Mouse (Mus musculus) liver, postnatal 0 days (tissue): ENCODE measurements around the gene Trib3. TPM values are rescaled to one million over a fixed set of nuclear protein-coding genes. Genes with fewer than 3 reads are reported as not detected.

Source experiments
- ATAC-seq: fragments of 200-750 bp; cut with Nextera tagmentation; 2 replicates; pipeline ENCODE4 v1.8.0; 2017; ENCODE audit warnings: mild to moderate bottlenecking, moderate library complexity
- DNase-seq: peaks from one replicate; pipeline ENCODE4 v3.0.0-alpha.2; 2016
- H3K27ac ChIP-seq: fragments of 300-500 bp; sonication (generic); 2 replicates; pipeline ENCODE4 v1.5.1; 2014; ENCODE audit warnings: antibody characterized with exemption, moderate library complexity, mild to moderate bottlenecking, low read depth
- H3K27me3 ChIP-seq: fragments of 300-500 bp; sonication (generic); 2 replicates; pipeline ENCODE4 v1.6.1; 2014; ENCODE audit warnings: low read length, control low read depth, mixed read lengths; ENCODE audit not compliant: insufficient read depth
- H3K36me3 ChIP-seq: fragments of 300-500 bp; sonication (generic); replicated peaks from 2 replicates; pipeline ENCODE4 v1.6.1; 2014; ENCODE audit warnings: mild to moderate bottlenecking, control low read depth, low read length, moderate library complexity, mixed read lengths; ENCODE audit not compliant: insufficient read depth
- H3K4me1 ChIP-seq: fragments of 300-500 bp; sonication (generic); 2 replicates; pipeline ENCODE4 v1.6.1; 2014; ENCODE audit warnings: antibody characterized with exemption, mild to moderate bottlenecking, control low read depth; ENCODE audit not compliant: insufficient read depth
- H3K4me2 ChIP-seq: fragments of 300-500 bp; sonication (generic); 2 replicates; pipeline ENCODE4 v1.6.1; 2014; ENCODE audit warnings: low read depth, mild to moderate bottlenecking, low read length, moderate library complexity, mixed read lengths
- H3K4me3 ChIP-seq: fragments of 300-500 bp; sonication (generic); 2 replicates; pipeline ENCODE4 v1.5.1; 2014; ENCODE audit warnings: low read depth, low read length
- H3K9ac ChIP-seq: fragments of 300-500 bp; sonication (generic); replicated peaks from 2 replicates; pipeline ENCODE4 v1.6.1; 2014; ENCODE audit warnings: mild to moderate bottlenecking, moderate library complexity
- H3K9me3 ChIP-seq: fragments of 300-500 bp; sonication (generic); 2 replicates; pipeline ENCODE4 v1.6.1; 2016; ENCODE audit warnings: mild to moderate bottlenecking, control low read depth, low read length, mixed read lengths
- CTCF ChIP-seq: sonication (generic); IDR thresholded peaks from 2 replicates; pipeline ENCODE4 v1.5.1; 2016; ENCODE audit warnings: antibody characterized with exemption, low read depth
- EP300 ChIP-seq: IDR thresholded peaks from 2 replicates; pipeline ENCODE4 v1.6.1; 2016; ENCODE audit warnings: antibody characterized with exemption, low read depth, mild to moderate bottlenecking
- WGBS: fragments of 180-500 bp; shearing (Covaris S2); extraction: QIAGEN DNeasy Blood & Tissue Kit; methylation state at CpG from one replicate; pipeline ENCODE4 v1.1.7; 2014; ENCODE audit not compliant: insufficient replicate concordance; 5-methylcytosine and 5-hydroxymethylcytosine counted together
- polyA plus RNA-seq: library from polyadenylated mRNA; unstranded; fragments of >200 nt; fragmentation: Nextera tagmentation; extraction: Ambion mirVana; gene quantifications from 2 replicates; pipeline ENCODE4 v1.2.1, GENCODE M21; 2015

The Trib3 gene
- polyA plus RNA-seq, 1 experiment from 2014 or later = 5.5 TPM

DNA sequence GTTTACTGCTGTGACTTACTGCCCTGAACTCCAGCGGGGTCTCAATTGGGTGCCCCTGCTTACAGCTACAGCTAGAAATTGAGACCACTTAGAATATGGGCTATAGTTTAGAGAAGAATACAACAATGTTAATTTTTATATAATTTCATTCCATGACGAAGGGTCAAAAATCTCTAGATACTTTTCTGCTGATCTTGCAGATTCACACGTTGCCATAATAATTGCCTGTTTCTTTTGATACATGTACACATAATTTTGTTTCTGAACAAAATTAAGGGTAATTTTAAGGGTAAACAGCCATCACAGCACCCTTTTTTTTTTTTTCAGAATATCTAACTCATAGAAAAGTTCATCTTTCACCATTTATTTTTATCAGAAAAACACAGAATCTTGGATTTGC lies 36.6 kb downstream of the Trib3 start:
- peaks cover 79% of the 10 kb centered on the region for H3K36me3 ChIP-seq
- H3K4me2 ChIP-seq = no peak overlapping the region
- H3K9me3 ChIP-seq = no peaks in the 10 kb centered on the region
- WGBS = 89% methylated on average over 3 of the region's 3 CpGs
- no peak overlapping the region for H3K4me3 ChIP-seq
- no peaks in the 10 kb centered on the region for H3K27me3 ChIP-seq
- no peaks in the 10 kb centered on the region for H3K4me1 ChIP-seq
- H3K9ac ChIP-seq = no peak overlapping the region
- DNase-seq (no peak), ATAC-seq (no peak)
- no peak overlapping the region for H3K27ac ChIP-seq
- no peak for TF ChIP-seq CTCF
- TF ChIP-seq EP300 = no peak

DNA sequence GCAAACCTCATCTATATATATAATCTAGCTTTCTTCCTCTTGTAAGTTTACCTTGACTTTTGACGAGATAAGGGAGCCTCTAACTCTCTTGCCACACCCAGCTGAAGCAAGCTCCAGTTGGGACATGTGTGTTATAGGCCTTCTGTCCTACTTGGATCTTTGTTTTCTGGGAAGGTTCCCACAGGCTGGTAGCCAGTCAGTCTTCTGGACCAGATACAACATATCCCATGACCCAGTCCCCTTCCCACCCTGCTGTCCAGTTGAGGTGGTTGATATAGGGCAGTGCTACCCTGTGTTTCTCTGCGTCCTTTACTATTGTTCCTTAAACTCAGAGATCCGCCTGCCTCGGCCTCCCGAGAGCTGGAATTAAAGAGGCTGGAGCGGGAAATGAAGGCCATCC lies 38.4 kb downstream of the Trib3 start:
- no peaks in the 10 kb centered on the region for H3K4me1 ChIP-seq
- H3K27ac ChIP-seq = no peak overlapping the region
- H3K27me3 ChIP-seq = no peaks in the 10 kb centered on the region
- no peak for DNase-seq
- H3K9ac ChIP-seq = no peak overlapping the region
- H3K36me3 ChIP-seq = peaks cover 63% of the 10 kb centered on the region
- no peak for ATAC-seq
- no peak overlapping the region for H3K4me2 ChIP-seq
- no peak overlapping the region for H3K4me3 ChIP-seq
- 82% methylated on average over 6 of the region's 6 CpGs for WGBS
- no peaks in the 10 kb centered on the region for H3K9me3 ChIP-seq
- TF ChIP-seq EP300 = no peak

DNA sequence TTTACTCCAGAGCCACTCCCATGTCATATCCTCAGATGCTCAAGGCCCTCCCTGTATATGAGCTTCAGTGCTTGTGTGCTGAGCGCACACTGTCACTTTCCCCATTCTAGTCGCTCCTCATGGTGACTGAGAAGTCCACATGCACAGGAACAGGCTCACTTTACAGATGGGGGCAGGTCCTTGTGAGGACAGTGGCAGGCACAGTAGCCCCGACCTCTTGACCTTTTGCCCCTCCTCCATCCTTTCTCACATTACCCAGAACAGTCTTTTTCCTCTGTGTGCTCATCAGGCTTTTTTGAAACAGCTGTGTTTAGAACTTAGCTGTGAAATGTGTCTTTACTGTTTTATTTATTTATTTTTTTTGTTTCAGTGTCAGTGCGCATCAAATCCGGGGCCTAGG lies 40.1 kb downstream of the Trib3 start:
- no peak overlapping the region for H3K4me2 ChIP-seq
- TF ChIP-seq CTCF = no peak
- no peak for TF ChIP-seq EP300
- H3K9ac ChIP-seq = no peak overlapping the region
- H3K27me3 ChIP-seq = no peaks in the 10 kb centered on the region
- H3K36me3 ChIP-seq = peaks cover 51% of the 10 kb centered on the region
- WGBS = 79% methylated on average over 5 of the region's 5 CpGs
- DNase-seq = no peak
- H3K27ac ChIP-seq = no peak overlapping the region
- H3K4me3 ChIP-seq = no peak overlapping the region
- H3K4me1 ChIP-seq = no peaks in the 10 kb centered on the region
- no peak for ATAC-seq
- H3K9me3 ChIP-seq = no peaks in the 10 kb centered on the region

DNA sequence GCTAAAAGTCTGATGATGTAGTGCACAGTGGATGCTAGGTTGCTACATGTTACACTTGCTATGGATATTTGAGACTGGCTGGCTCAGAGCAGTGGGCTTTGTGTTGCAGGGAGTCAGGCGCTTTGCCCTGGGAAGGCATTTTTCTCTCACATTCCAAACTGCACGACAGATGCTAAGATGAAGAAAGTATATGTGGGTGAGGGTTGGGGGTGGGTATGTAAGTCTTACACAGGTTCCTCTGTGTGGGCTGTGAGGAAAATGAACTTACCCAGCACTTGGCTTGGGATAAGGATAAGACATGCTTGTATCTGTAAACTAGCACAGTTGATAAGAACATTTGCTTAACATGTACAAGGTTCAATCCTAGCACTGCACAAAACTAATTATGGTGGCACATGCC lies 41.0 kb downstream of the Trib3 start:
- Histone ChIP-seq H3K36me3 (peaks cover 41% of the 10 kb centered on the region), H3K27me3 (no peaks in the 10 kb centered on the region), H3K4me2 (no peak overlapping the region), H3K9me3 (no peaks in the 10 kb centered on the region), H3K4me3 (no peak overlapping the region), H3K4me1 (peaks cover 7% of the 10 kb centered on the region; the same call in 1 of the 2 replicates), H3K27ac (no peak overlapping the region), H3K9ac (no peak overlapping the region)
- 87% methylated on average over 2 of the region's 2 CpGs for WGBS
- no peak for DNase-seq
- no peak for ATAC-seq
- TF ChIP-seq EP300 (no peak), CTCF (no peak)

DNA sequence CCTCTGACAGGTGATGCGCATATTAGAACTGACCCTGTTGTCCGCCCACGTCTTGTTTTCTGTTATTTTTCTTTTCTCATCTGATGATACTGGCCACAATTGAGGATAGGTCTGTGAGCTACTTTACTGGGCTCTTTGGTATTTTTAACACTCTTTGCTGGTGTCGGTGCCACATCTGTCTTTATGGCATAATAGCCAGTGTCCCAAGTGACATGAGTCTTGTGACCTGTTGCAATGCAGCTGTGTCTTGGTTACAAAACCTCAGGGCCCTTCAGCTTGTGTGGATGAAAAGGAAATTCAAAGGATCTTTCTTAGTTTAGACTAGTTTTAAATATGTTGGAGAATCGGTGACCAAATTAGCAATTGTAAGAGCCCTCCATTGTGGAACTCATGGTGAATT lies 49.3 kb downstream of the Trib3 start:
- no peak for ATAC-seq
- peak overlapping the region; percentile 93; the same call in 1 of the 2 replicates for H3K27ac ChIP-seq
- 29% methylated on average over 5 of the region's 5 CpGs for WGBS

DNA sequence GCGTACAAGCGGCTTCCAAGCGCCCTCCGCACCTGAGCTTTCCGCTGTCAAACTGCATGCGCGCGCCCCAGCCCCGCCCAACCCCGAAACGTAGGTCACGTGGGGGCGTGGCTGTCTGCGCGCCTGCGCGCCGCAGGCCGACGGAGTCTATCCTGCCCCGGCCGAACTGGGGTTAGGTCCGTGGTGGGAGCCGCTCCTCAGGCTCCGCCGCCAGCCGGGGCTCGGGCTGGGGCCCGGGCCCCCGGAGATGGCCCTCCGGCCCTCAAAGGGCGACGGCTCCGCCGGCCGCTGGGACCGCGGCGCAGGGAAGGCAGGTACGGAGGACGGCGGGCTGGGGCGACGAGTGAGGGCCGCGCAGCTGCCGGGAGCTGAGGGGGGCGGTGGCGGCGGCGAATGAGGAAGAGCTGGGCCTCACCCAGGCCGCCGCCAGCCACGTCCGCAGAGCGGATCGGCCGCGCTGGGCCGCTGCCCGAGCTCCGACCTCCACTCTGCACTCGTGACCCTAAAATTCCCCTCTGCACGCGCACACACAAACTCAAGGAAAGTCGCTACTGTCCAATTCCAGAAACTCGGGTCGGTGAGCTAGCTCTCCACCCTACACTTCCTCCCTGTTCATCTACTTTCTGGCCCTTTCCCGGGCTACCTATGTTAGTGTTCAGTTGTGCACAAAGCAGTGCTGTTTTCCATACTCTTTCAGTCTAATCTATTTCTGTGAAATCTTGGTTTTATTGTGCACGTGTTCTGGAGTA lies 49.9 kb downstream of the Trib3 start, which contains the start of gene Tbc1d20:
Gene Tbc1d20 (plus strand): TSS at position 102 of the 749 bp plus-strand sequence.
- Histone ChIP-seq H3K27ac (peak within 1 kb of the TSS; percentile 93), H3K27me3 (no peaks in the 10 kb centered on the region), H3K4me1 (peaks cover 29% of the 10 kb centered on the region), H3K9ac (peak within 1 kb of the TSS; percentile 82), H3K4me2 (peak within 1 kb of the TSS; percentile 92), H3K36me3 (no peaks in the 10 kb centered on the region), H3K4me3 (peak within 1 kb of the TSS; percentile 86), H3K9me3 (no peaks in the 10 kb centered on the region)
- no peak for TF ChIP-seq CTCF
- TF ChIP-seq EP300 = no peak
- DNase-seq (peak; percentile 93), ATAC-seq (peak; percentile 99)
- under 1% methylated on average over 68 of the region's 70 CpGs for WGBS

More for the DNA sequence above, 49.3 kb downstream of the Trib3 start:
- Histone ChIP-seq H3K36me3 (no peaks in the 10 kb centered on the region), H3K4me2 (peak overlapping the region; percentile 92), H3K4me1 (peaks cover 29% of the 10 kb centered on the region), H3K9me3 (no peaks in the 10 kb centered on the region), H3K9ac (peak overlapping the region; percentile 82), H3K4me3 (peak overlapping the region; percentile 86), H3K27me3 (no peaks in the 10 kb centered on the region)
- no peak for DNase-seq
- TF ChIP-seq CTCF = no peak
- no peak for TF ChIP-seq EP300
